Mouse (Mus musculus) ES-E14 (cell line): ENCODE results near the gene Tmprss9.

Experiments used
- HCFC1 ChIP-seq: IDR thresholded peaks from 2 replicates; pipeline ENCODE4 v1.6.1; 2012; ENCODE audit warnings: low read length, inconsistent platforms, borderline replicate concordance; ENCODE audit not compliant: insufficient read depth
- ZC3H11A ChIP-seq: IDR thresholded peaks from 2 replicates; pipeline ENCODE4 v1.6.1; 2012; ENCODE audit warnings: low read depth, mild to moderate bottlenecking, inconsistent platforms, low read length, borderline replicate concordance

DNA sequence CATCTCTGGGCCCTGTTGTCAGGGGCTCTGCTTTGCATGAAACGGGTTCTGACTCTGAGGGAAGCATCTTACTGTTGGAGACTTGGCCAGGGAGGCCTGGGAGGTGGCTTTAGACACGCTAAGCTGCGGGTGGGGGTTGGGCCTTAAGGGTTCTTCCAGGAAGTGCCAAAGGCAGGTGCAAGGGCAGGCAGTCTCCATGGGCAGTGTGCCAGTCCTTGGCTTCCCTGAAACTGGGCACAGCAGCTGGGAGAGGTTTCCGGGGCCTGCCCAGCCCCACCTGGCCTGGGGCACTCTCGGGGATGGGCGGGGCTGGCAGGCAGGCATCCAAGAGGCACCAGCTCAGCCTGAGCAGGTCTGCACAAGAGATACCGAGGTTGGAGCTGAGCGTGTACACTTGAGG lies 66.0 kb downstream of the Tmprss9 start:
- no peak for TF ChIP-seq HCFC1
- no peak for TF ChIP-seq ZC3H11A
